Mouse (Mus musculus) bone marrow macrophage, adult 2 months (primary cell): ENCODE results near the gene Gm20479. TPM values are rescaled to one million over a fixed set of nuclear protein-coding genes. Genes with fewer than 3 reads are reported as not detected.

Experiments
- H3K27ac ChIP-seq: 2 replicates; pipeline ENCODE4 v1.5.1; 2012; ENCODE audit warnings: low read depth, low read length; ENCODE audit not compliant: insufficient read depth
- H3K4me1 ChIP-seq: 2 replicates; pipeline ENCODE4 v1.6.1; 2012; ENCODE audit warnings: low read length; ENCODE audit not compliant: control insufficient read depth, insufficient read depth
- H3K4me3 ChIP-seq: 2 replicates; pipeline ENCODE4 v1.5.1; 2012; ENCODE audit warnings: mild to moderate bottlenecking, low read length, moderate library complexity; ENCODE audit not compliant: insufficient read depth
- CTCF ChIP-seq: IDR thresholded peaks from 2 replicates; pipeline ENCODE4 v1.5.1; 2012; ENCODE audit warnings: low read depth, mild to moderate bottlenecking, low read length, moderate library complexity
- POLR2A ChIP-seq: IDR thresholded peaks from 2 replicates; pipeline ENCODE4 v1.6.1; 2012; ENCODE audit warnings: mild to moderate bottlenecking, low read depth, low read length, borderline replicate concordance
- polyA plus RNA-seq: library from polyadenylated mRNA; stranded (reverse); fragments of >200 nt; gene quantifications from 2 replicates; pipeline ENCODE4 v1.2.4, GENCODE M21; 2012; ENCODE audit not compliant: missing spikeins, insufficient read depth, insufficient read length

Gene Gm20479
- polyA plus RNA-seq, 1 experiment, result 10.4 TPM

GRCm38 (mm10) chr7:27335928-27336823, 21.0 kb downstream of the Gm20479 start:
- H3K4me1 ChIP-seq, result peaks cover 9% of the 10 kb centered on the region; the same call in 1 of the 2 replicates
- no peak overlapping the region for H3K4me3 ChIP-seq
- TF ChIP-seq POLR2A (no peak), CTCF (peak; percentile 75)
- no peak overlapping the region for H3K27ac ChIP-seq

GRCm38 (mm10) chr7:27335011-27335720, 22.1 kb downstream of the Gm20479 start:
- H3K4me1 ChIP-seq, result peaks cover 10% of the 10 kb centered on the region; the same call in 1 of the 2 replicates
- TF ChIP-seq CTCF, result no peak
- no peak for TF ChIP-seq POLR2A
- H3K4me3 ChIP-seq, result no peak overlapping the region
- no peak overlapping the region for H3K27ac ChIP-seq

- H3K4me3 ChIP-seq, result no peak overlapping the region
Measured at GRCm38 (mm10) chr7:27334405-27334911, 22.8 kb downstream of the Gm20479 start.

DNA sequence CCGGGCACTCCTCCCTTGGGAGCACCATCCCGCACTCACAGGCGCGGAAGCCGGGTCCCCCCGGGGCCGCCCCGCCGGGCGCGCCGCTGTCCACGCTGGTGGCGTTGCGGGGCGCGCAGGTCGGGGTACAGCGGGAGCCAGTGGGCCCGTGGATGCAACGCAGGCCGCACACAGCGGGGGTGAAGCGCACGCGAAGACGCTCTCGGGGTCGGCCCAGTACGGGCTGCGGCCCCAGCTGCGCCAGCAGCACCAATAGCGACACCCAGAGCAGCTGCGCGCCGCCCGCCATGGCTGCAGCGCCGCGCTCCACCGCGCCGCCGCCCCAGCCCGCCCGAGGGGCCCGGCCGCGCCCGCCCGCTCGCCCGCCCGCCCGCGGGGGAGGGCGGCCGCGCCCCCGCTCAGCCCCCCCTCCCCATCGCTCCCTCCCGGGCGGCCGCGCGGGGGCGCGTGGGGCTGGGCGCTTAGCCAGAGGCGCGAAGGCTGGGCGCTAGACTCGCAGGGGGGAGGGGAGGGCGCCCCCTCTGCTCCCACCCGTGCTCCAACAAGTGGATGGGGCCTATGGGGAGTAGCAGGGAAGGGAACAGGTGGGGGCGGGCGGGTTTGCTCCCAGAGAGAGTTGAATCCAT, 23.8 kb downstream of the Gm20479 start:
- TF ChIP-seq CTCF, result no peak
- TF ChIP-seq POLR2A, result no peak
- H3K4me3 ChIP-seq, result peak overlapping the region; percentile 32
- peaks cover 14% of the 10 kb centered on the region for H3K4me1 ChIP-seq
- no peak overlapping the region for H3K27ac ChIP-seq

More at GRCm38 (mm10) chr7:27334405-27334911, 22.8 kb downstream of the Gm20479 start:
- Histone ChIP-seq H3K27ac (no peak overlapping the region), H3K4me1 (peaks cover 12% of the 10 kb centered on the region)
- TF ChIP-seq POLR2A (no peak), CTCF (no peak)

DNA sequence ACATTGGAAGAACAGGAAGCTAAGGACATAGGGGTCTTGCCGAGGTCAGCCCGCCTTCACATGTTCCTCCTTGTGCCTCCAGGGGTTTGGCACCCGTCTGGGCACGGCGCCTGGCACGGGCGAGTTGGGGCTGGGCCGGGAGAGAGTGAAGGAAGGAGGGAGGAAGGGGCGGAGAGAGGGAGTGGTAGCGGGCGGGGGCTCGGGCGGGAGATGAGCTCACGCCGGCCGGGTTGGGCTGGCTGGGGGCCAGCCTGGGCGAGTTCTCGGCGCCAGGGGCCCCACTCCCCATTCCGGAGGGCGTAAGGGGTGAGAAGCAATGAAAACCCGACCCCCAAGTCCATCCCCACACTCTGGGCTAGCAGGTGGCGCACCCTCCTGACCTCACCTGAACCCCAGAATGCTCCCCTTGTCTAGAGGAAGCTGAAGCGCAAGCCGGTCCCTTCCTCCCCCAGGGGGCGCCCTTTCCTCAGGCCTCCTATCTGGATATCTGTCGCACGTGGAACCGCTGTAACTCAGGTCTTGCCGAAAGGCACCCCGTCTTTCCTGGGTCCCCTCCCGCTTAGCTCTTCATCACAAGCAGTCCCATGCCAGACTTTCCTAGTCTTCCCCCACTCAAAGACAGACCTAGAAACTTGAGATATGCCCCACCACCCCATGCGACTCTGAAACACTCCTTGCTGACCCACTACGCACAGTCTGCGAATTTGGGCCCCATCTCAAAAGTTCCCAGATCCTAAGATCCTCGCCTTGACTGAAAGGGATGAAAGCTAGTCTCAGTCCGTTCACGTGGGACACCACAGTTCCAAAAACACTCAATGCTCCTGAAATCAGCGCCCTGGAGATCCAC, 24.6 kb downstream of the Gm20479 start:
- Histone ChIP-seq H3K4me1 (peaks cover 14% of the 10 kb centered on the region), H3K4me3 (peak overlapping the region; percentile 32), H3K27ac (no peak overlapping the region)
- TF ChIP-seq CTCF (peak; percentile 97), POLR2A (no peak)

DNA sequence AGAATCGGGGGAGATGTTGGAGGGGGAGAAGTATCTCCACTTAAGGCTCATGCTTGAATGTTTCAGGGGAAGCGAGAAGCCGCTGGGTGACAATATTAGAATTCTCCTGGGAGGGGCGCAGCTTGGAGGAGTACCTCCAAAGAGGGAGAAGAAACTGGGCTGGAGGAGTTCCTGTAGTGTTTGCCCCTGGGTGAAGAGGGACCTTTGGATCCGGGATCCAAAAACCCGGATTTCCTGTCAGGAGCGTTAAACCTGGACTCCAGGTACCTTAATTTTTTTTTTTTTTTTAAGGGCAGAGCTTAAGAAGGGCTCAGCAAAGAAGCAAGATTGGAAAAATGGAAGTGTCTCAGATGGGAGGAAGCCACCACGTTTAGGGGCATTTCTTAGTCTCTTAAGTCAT, 25.4 kb downstream of the Gm20479 start:
- no peak for TF ChIP-seq CTCF
- TF ChIP-seq POLR2A, result no peak
- peak overlapping the region; percentile 32 for H3K4me3 ChIP-seq
- no peak overlapping the region for H3K27ac ChIP-seq

DNA sequence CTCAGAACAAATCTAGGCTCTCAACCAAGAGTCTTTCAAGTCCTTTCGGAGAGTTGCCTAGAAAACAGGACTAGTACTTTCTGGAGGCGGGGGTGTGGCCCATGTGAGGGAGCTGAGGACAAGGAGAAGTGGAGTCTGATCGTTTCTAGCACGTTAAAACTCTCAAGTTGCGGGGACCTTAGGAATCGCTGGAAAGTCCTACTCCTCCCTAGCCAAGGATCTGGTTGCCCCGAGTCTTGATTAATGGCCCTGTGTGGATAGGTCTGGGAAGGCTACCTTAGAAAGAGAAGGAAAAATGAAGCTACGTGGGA, 25.7 kb downstream of the Gm20479 start:
- Histone ChIP-seq H3K27ac (no peak overlapping the region), H3K4me1 (peaks cover 14% of the 10 kb centered on the region), H3K4me3 (peak overlapping the region; percentile 32; the same call in 1 of the 2 replicates)
- no peak for TF ChIP-seq POLR2A
- no peak for TF ChIP-seq CTCF

More for the DNA sequence above, 25.4 kb downstream of the Gm20479 start:
- peaks cover 14% of the 10 kb centered on the region for H3K4me1 ChIP-seq

GRCm38 (mm10) chr7:27330709-27331540, 26.3 kb downstream of the Gm20479 start:
- peak overlapping the region; percentile 65 for H3K4me3 ChIP-seq
- H3K27ac ChIP-seq, result no peak overlapping the region
- TF ChIP-seq CTCF (no peak), POLR2A (no peak)
- H3K4me1 ChIP-seq, result peaks cover 17% of the 10 kb centered on the region
